Mouse (Mus musculus) neural tube, embryonic 13.5 days (tissue): Measurements from ENCODE around the gene Fam122a. TPM values are rescaled to one million over a fixed set of nuclear protein-coding genes. Genes with fewer than 3 reads are reported as not detected.
A peak's percentile ranks its signal among the peaks of the same experiment; 100 is the strongest.

Experiments
- ATAC-seq: fragments of 200-750 bp; cut with Nextera tagmentation; 2 replicates; pipeline ENCODE4 v1.8.0; 2017; ENCODE audit warnings: low read depth, mild to moderate bottlenecking, moderate TSS enrichment, moderate library complexity
- H3K27ac ChIP-seq: fragments of 300-500 bp; sonication (generic); replicated peaks from 2 replicates; pipeline ENCODE4 v1.5.1; 2015; ENCODE audit warnings: moderate library complexity, mild to moderate bottlenecking, inconsistent platforms
- H3K27me3 ChIP-seq: fragments of 300-500 bp; sonication (generic); 2 replicates; pipeline ENCODE4 v1.6.1; 2015; ENCODE audit warnings: mild to moderate bottlenecking, inconsistent platforms
- H3K36me3 ChIP-seq: fragments of 300-500 bp; sonication (generic); 2 replicates; pipeline ENCODE4 v1.6.1; 2015; ENCODE audit warnings: mild to moderate bottlenecking, inconsistent platforms
- H3K4me1 ChIP-seq: fragments of 300-500 bp; sonication (generic); replicated peaks from 2 replicates; pipeline ENCODE4 v1.6.1; 2015; ENCODE audit warnings: inconsistent platforms
- H3K4me2 ChIP-seq: fragments of 300-500 bp; sonication (generic); 2 replicates; pipeline ENCODE4 v1.6.1; 2015; ENCODE audit warnings: inconsistent platforms, mild to moderate bottlenecking, moderate library complexity
- H3K4me3 ChIP-seq: fragments of 300-500 bp; sonication (generic); 2 replicates; pipeline ENCODE4 v1.5.1; 2015; ENCODE audit warnings: mild to moderate bottlenecking, inconsistent platforms
- H3K9ac ChIP-seq: fragments of 300-500 bp; sonication (generic); 2 replicates; pipeline ENCODE4 v1.6.1; 2015; ENCODE audit warnings: moderate library complexity, mild to moderate bottlenecking, inconsistent platforms
- H3K9me3 ChIP-seq: fragments of 300-500 bp; sonication (generic); 2 replicates; pipeline ENCODE4 v1.6.1; 2016; ENCODE audit warnings: inconsistent platforms
- WGBS: fragments of 180-500 bp; shearing (Covaris S2); methylation state at CpG from one replicate; pipeline ENCODE4 v1.1.7; 2015; 5-methylcytosine and 5-hydroxymethylcytosine counted together
- polyA plus RNA-seq: library from polyadenylated mRNA; unstranded; fragments of >200 nt; fragmentation: Nextera tagmentation; extraction: Ambion mirVana; gene quantifications from 2 replicates; pipeline ENCODE4 v1.2.1, GENCODE M21; 2015

Gene Fam122a
- polyA plus RNA-seq, 1 experiment from 2014 or later, result 55.6 TPM

DNA sequence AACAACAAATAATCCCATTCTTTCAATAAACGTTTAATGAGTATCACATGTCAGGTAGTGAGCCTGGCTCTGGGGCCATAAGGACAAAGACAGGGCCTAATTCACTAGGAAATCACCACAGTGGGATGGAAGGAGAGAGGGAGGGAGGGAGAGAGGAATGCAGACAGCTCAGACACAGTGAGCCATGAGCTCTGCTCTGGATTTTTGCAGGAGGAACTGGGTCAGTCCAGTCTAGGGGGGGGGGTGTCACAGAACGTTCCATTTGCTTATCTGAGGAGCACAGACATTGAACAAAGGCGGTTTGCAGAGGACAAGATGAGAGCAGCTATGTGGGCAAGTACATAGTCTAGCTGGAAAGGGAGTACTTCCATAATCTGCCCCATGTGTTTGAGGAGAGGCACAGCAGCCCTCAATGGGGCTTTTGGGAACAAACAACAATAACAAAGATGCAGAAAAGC, 24.7 kb downstream of the Fam122a start:
- Histone ChIP-seq H3K4me1 (peaks cover 22% of the 10 kb centered on the region), H3K9me3 (no peaks in the 10 kb centered on the region), H3K36me3 (no peaks in the 10 kb centered on the region), H3K4me2 (no peak overlapping the region), H3K9ac (no peak overlapping the region), H3K27ac (peak overlapping the region; percentile 77), H3K4me3 (no peak overlapping the region), H3K27me3 (no peaks in the 10 kb centered on the region)
- 16% methylated on average over 3 of the region's 3 CpGs for WGBS
- peak; percentile 34; the same call in 1 of the 2 replicates for ATAC-seq

DNA sequence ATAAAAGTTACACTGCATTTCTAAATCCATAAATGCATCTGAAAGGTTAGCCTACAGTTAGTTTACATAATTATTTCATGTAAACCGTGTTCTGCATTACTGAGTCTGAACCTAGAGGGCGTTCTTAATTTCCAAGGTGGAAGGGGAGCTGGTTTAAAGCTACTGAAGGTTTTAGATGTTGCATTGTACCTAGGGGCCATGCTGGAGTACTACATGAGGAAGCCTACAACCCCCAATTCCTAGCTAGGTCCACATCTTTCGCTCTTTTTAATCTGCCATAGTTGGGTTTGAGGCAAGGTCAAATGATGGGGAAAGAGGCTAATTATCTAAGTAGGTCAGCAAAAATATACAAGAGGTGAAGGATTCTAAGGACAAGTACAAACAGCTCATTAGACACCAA, 25.5 kb downstream of the Fam122a start:
- no peak overlapping the region for H3K27ac ChIP-seq
- H3K27me3 ChIP-seq, result no peaks in the 10 kb centered on the region
- ATAC-seq, result no peak
- no peak overlapping the region for H3K9ac ChIP-seq
- H3K4me2 ChIP-seq, result no peak overlapping the region
- no peaks in the 10 kb centered on the region for H3K9me3 ChIP-seq
- no peak overlapping the region for H3K4me3 ChIP-seq
- no peaks in the 10 kb centered on the region for H3K36me3 ChIP-seq
- H3K4me1 ChIP-seq, result peaks cover 22% of the 10 kb centered on the region
- 88% methylated on average over 3 of the region's 3 CpGs for WGBS

DNA sequence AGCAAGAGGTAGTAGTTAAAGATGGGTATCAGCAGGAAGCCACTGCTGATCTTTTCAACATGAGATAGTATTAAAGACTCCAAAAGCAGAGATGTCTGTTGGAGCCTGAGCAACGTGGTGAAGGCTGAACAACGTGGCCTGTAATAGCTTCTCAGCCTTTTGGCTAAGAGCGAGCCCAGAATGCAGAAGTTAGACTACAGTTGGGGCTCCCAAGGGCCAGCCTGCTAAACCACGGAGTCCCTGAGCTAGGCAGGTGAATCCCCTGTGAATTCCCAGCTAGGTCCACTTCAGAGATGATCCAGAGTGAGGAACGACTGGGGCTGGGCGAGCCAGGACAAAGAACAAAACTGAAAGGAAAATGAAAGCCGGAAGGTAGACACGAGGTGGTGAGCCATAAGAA, 26.4 kb downstream of the Fam122a start:
- no peak overlapping the region for H3K9ac ChIP-seq
- WGBS, result 96% methylated on average over 8 of the region's 8 CpGs
- no peak overlapping the region for H3K27ac ChIP-seq
- H3K27me3 ChIP-seq, result no peaks in the 10 kb centered on the region
- ATAC-seq, result no peak
- H3K36me3 ChIP-seq, result no peaks in the 10 kb centered on the region
- no peak overlapping the region for H3K4me3 ChIP-seq
- no peaks in the 10 kb centered on the region for H3K9me3 ChIP-seq
- H3K4me2 ChIP-seq, result no peak overlapping the region
- H3K4me1 ChIP-seq, result peaks cover 22% of the 10 kb centered on the region

DNA sequence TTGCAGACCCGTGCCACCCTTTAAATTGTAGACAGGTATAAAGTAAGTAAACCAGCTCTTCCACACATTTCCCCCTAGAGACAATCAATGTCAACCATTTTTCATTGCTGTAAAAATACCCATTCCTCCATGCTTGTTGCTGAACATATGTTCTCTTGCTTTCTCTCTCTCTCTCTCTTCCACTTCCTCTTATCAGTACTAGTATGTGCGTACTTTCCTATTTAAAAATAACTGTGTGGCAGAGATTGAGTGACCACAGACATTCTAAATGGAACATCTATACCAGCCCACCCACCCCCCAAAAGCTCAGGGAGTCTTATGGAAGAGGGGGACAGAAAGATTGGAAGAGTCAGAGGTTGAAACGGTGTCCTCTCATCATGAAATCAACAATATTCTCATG, 32.8 kb downstream of the Fam122a start:
- no peaks in the 10 kb centered on the region for H3K27me3 ChIP-seq
- no peaks in the 10 kb centered on the region for H3K36me3 ChIP-seq
- no peak overlapping the region for H3K9ac ChIP-seq
- H3K27ac ChIP-seq, result no peak overlapping the region
- H3K4me3 ChIP-seq, result no peak overlapping the region
- no peak for ATAC-seq
- no peaks in the 10 kb centered on the region for H3K9me3 ChIP-seq
- WGBS, result 83% methylated on average over 3 of the region's 3 CpGs
- no peaks in the 10 kb centered on the region for H3K4me1 ChIP-seq
- no peak overlapping the region for H3K4me2 ChIP-seq

DNA sequence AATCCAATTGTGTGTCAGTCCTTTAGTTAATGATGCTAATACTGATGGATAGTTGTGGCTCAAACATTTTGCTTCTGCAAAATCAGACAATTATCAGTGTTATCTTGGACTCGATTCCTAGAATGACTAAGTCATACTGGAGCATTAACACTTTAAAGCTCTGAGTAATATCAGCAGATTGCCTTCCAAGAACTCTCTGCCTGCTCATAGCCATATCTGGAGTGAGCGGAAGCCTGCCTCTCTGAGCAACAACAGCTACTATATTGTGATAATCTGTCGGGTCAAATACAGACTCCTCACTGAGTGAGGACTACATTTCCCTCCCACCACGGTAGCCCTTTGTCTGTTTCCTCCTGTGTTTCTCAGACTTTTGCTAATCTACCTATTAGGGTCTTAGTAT, 37.4 kb downstream of the Fam122a start:
- no peak for ATAC-seq
- H3K36me3 ChIP-seq, result no peaks in the 10 kb centered on the region
- no peak overlapping the region for H3K4me3 ChIP-seq
- no peak overlapping the region for H3K27ac ChIP-seq
- no peaks in the 10 kb centered on the region for H3K4me1 ChIP-seq
- WGBS, result 89% methylated on average over 4 of the region's 4 CpGs
- H3K9ac ChIP-seq, result no peak overlapping the region
- H3K9me3 ChIP-seq, result no peaks in the 10 kb centered on the region
- no peaks in the 10 kb centered on the region for H3K27me3 ChIP-seq
- no peak overlapping the region for H3K4me2 ChIP-seq

DNA sequence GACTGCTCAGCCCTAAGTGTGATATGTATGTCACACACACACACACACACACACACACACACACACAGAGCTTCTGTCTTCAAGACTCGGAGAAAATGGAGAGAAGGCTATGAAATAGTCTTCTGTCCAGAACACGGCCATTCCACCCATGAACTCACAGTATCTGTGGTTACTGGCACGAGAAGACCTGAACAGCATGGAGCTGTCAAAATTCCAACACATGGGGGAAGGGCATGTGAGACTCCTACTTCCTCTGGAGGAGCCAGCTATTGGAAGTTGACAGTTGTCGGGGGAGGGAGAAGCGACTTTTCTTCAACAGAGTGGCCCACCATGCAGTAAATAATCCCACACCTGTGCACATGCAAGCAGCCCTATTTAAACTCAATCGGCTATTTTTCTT, 42.9 kb downstream of the Fam122a start:
- no peak overlapping the region for H3K27ac ChIP-seq
- 87% methylated on average over 6 of the region's 6 CpGs for WGBS
- no peaks in the 10 kb centered on the region for H3K4me1 ChIP-seq
- H3K4me2 ChIP-seq, result no peak overlapping the region
- ATAC-seq, result no peak
- H3K4me3 ChIP-seq, result no peak overlapping the region
- no peak overlapping the region for H3K9ac ChIP-seq
- no peaks in the 10 kb centered on the region for H3K27me3 ChIP-seq
- no peaks in the 10 kb centered on the region for H3K9me3 ChIP-seq
- H3K36me3 ChIP-seq, result no peaks in the 10 kb centered on the region

DNA sequence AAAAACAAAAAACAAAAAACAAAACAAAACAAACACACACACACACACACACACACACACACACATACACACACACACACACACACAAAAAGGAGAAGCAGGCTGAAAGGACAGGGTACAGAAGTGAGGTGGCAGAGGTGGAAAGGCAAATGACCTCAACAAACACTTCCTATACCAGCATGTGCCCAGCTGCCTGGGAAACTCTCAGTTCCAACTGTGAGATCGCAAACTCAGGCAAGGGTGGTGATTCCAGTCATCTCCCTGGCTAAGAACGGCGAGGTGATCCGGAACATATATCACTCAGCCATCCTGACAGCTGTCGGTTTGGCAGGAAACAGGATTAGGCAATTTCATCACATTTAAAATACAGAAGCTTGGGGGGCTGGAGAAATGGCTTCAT, 44.7 kb downstream of the Fam122a start:
- Histone ChIP-seq H3K4me1 (no peaks in the 10 kb centered on the region), H3K4me3 (no peak overlapping the region), H3K36me3 (no peaks in the 10 kb centered on the region), H3K27me3 (no peaks in the 10 kb centered on the region), H3K4me2 (no peak overlapping the region), H3K27ac (no peak overlapping the region), H3K9me3 (no peaks in the 10 kb centered on the region), H3K9ac (no peak overlapping the region)
- no peak for ATAC-seq
- WGBS, result 87% methylated on average over 5 of the region's 5 CpGs

DNA sequence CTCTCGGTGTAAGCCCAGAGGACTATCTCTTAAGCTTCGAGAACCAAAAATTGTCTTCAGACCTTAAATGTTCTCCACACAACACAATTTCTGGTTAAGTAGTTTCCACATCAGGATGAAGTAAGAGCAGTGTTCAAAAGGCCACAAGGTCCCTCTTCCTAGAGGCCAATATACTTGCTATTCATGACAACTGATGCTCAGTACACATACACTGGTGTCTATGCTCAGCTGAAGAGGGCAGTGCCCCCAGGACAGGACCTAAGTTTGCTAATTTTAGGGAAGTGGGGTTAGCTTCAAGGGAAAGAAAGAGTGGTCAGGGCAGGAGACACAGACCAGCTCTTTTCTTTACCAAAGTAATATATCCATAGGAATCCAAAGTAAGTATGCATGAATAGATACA, 45.8 kb downstream of the Fam122a start:
- Histone ChIP-seq H3K4me1 (no peaks in the 10 kb centered on the region), H3K36me3 (no peaks in the 10 kb centered on the region), H3K27me3 (no peaks in the 10 kb centered on the region), H3K27ac (no peak overlapping the region), H3K9me3 (no peaks in the 10 kb centered on the region), H3K4me2 (no peak overlapping the region), H3K4me3 (no peak overlapping the region), H3K9ac (no peak overlapping the region)
- 96% methylated on average over 2 of the region's 2 CpGs for WGBS
- ATAC-seq, result no peak

DNA sequence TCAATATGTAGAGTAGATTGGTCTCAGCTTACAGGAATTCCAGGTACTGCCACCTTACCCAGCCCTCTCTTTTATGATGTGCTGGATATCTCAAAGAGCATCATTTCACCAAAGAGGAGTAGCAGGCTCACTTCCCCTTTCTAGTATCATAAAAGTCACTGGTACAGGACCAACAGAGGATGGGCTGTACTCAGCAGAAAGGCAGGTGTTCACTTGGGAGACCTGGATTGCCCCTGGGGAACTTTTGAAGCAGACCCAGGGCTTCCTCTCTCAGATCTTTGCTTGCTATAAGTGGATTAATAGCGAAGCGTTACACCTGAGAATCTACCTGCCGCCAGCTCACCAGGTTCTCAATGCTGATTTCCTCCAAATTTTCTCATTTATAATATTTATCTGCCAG, 49.1 kb downstream of the Fam122a start:
- WGBS, result 96% methylated on average over 3 of the region's 3 CpGs
- no peak for ATAC-seq
- no peak overlapping the region for H3K4me3 ChIP-seq
- H3K36me3 ChIP-seq, result no peaks in the 10 kb centered on the region
- H3K9ac ChIP-seq, result no peak overlapping the region
- H3K9me3 ChIP-seq, result no peaks in the 10 kb centered on the region
- no peaks in the 10 kb centered on the region for H3K27me3 ChIP-seq
- no peaks in the 10 kb centered on the region for H3K4me1 ChIP-seq
- H3K27ac ChIP-seq, result no peak overlapping the region
- no peak overlapping the region for H3K4me2 ChIP-seq

DNA sequence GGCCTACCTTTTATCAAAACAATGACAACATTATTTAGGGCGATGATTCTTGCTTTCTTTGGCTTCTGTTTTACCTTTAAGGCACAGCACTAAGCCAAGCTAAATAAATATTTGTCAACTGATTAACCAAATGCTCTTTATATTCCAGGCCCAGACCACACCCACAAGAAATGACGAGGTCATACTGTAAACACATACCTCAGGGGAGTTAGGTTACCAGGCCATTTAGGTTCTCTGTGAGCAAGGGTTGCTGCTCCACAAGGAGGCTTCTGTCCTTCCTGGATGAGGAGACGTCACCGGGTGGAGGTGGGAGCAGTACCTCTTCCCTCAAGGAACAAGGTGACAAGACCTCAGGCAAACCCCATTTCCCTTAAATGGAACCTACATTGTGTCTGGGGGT, 49.9 kb downstream of the Fam122a start:
- 80% methylated on average over 4 of the region's 4 CpGs for WGBS
- Histone ChIP-seq H3K4me3 (no peak overlapping the region), H3K4me2 (no peak overlapping the region), H3K27me3 (no peaks in the 10 kb centered on the region), H3K36me3 (no peaks in the 10 kb centered on the region), H3K9me3 (no peaks in the 10 kb centered on the region), H3K4me1 (no peaks in the 10 kb centered on the region), H3K9ac (no peak overlapping the region), H3K27ac (no peak overlapping the region)
- ATAC-seq, result no peak

DNA sequence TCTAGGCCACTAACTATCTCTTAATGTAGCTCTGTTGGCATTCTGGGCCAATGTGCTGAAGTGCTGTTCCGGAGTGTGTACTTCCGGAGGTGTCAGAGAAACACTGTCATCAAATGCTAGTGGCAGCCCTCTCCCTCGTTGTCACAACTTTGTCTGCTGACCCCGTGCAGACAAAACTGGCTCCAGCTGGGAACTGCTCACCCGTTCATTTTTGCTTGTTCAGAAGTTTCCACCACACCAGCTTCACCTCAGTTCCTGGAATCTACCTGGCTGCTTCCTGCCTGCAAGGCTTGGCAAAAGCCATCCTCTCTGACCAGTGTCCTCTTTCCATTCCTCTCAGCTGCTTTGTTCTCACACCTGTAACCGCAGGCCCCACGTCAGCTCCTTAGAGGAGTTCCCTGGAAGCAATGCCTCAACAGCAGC, 50.4 kb downstream of the Fam122a start:
- Histone ChIP-seq H3K9ac (no peak overlapping the region), H3K4me2 (no peak overlapping the region), H3K4me1 (no peaks in the 10 kb centered on the region), H3K27me3 (no peaks in the 10 kb centered on the region), H3K36me3 (no peaks in the 10 kb centered on the region), H3K4me3 (no peak overlapping the region), H3K9me3 (no peaks in the 10 kb centered on the region), H3K27ac (no peak overlapping the region)
- ATAC-seq, result no peak
- 91% methylated on average over 7 of the region's 7 CpGs for WGBS
